In genomic region chr1:128024363-128025114, GRCm38 (mm10) we compare ENCODE assay signal across 29 mouse cellular contexts.
DNase-seq lines count a peak whose midpoint lies in the region; ATAC-seq and TF ChIP-seq lines count a peak whose summit lies in the region.
"Had no signal": no experiment of that assay in that cellular context is flagged by ENCODE, and none has a peak within 500 bp of the region (broad histone marks: within the 10 kb centered on the region; RNA-seq: fewer than 3 reads in every experiment).

No protein-coding gene starts in this region.

- no peaks in the 10 kb centered on the region for H3K4me1 ChIP-seq in kidney, embryonic 14.5 days (ENCODE audit: control insufficient read depth, insufficient read depth, low read length)
- H3K4me1 ChIP-seq in limb, embryonic 14.5 days (ENCODE audit: control insufficient read depth, insufficient read depth, low read length), result no peaks in the 10 kb centered on the region
- H3K4me1 ChIP-seq in limb, embryonic 10.5 days, result no peaks in the 10 kb centered on the region
- H3K4me1 ChIP-seq in stomach, embryonic 16.5 days (ENCODE audit: control insufficient read depth, insufficient read depth, low read length), result no peaks in the 10 kb centered on the region
- H3K4me1 ChIP-seq: embryonic facial prominence, embryonic 13.5 days; forebrain, embryonic 10.5 days; forebrain, embryonic 15.5 days; hindbrain, embryonic 10.5 days; hindbrain, embryonic 15.5 days; midbrain, embryonic 10.5 days; midbrain, embryonic 15.5 days; neural tube, embryonic 15.5 days had no signal

- DNase-seq in kidney, adult 18-20 months, result no peak
- DNase-seq in limb, embryonic 14.5 days (ENCODE audit: low spot score), result peak; percentile 6
- no peak for DNase-seq in limb, embryonic 10.5 days (ENCODE audit: low spot score)
- DNase-seq in lung, postnatal 10 days, result peak; percentile 12
- DNase-seq in lung, postnatal 14 days, result no peak
- DNase-seq: adrenal gland, postnatal 25 days; cerebellum, adult 11-12 months; cerebellum, adult 9-11 months; gastrocnemius, postnatal 25 days; heart, adult 18-20 months; layer of hippocampus, postnatal 36 days; retina, postnatal 1 day; right cerebral cortex, postnatal 14 days; thymus, adult 2 months; thymus, postnatal 36 days had no signal

- no peak overlapping the region for H3K4me3 ChIP-seq in kidney, embryonic 14.5 days (ENCODE audit: low read length)
- no peak overlapping the region for H3K4me3 ChIP-seq in limb, embryonic 14.5 days (replicated peaks; ENCODE audit: low read length)
- H3K4me3 ChIP-seq in limb, embryonic 10.5 days, result no peak overlapping the region
- no peak overlapping the region for H3K4me3 ChIP-seq in stomach, embryonic 16.5 days (replicated peaks; ENCODE audit: low read length)
- H3K4me3 ChIP-seq: embryonic facial prominence, embryonic 13.5 days; forebrain, embryonic 10.5 days; forebrain, embryonic 15.5 days; hindbrain, embryonic 10.5 days; hindbrain, embryonic 15.5 days; midbrain, embryonic 10.5 days; midbrain, embryonic 15.5 days; neural tube, embryonic 15.5 days had no signal

- no peak overlapping the region for H3K4me2 ChIP-seq in kidney, embryonic 14.5 days (replicated peaks; ENCODE audit: low read depth, low read length)
- H3K4me2 ChIP-seq in limb, embryonic 14.5 days (replicated peaks; ENCODE audit: low read depth, low read length, severe bottlenecking), result no peak overlapping the region
- H3K4me2 ChIP-seq in stomach, embryonic 16.5 days (ENCODE audit: low read depth, low read length), result no peak overlapping the region
- H3K4me2 ChIP-seq: embryonic facial prominence, embryonic 13.5 days; forebrain, embryonic 15.5 days; heart, embryonic 11.5 days; hindbrain, embryonic 15.5 days; liver, embryonic 11.5 days; midbrain, embryonic 15.5 days; neural tube, embryonic 15.5 days had no signal

- no peak overlapping the region for H3K9ac ChIP-seq in kidney, embryonic 14.5 days (ENCODE audit: low read depth, low read length)
- H3K9ac ChIP-seq in limb, embryonic 14.5 days (ENCODE audit: low read depth, low read length, severe bottlenecking), result no peak overlapping the region
- no peak overlapping the region for H3K9ac ChIP-seq in stomach, embryonic 16.5 days (ENCODE audit: low read length)
- H3K9ac ChIP-seq: embryonic facial prominence, embryonic 13.5 days; forebrain, embryonic 15.5 days; hindbrain, embryonic 15.5 days; midbrain, embryonic 15.5 days; neural tube, embryonic 15.5 days had no signal

- ATAC-seq in kidney, embryonic 14.5 days (ENCODE audit: low FRiP score, low TSS enrichment), result peak; percentile 66; the same call in 1 of the 2 replicates
- no peak for ATAC-seq in limb, embryonic 14.5 days (ENCODE audit: low FRiP score, low read depth)
- ATAC-seq in stomach, embryonic 16.5 days (ENCODE audit: insufficient read depth, low FRiP score), result peak; percentile 78
- ATAC-seq: CD4-positive, CD25-positive, alpha-beta regulatory T cell, adult 4 months; forebrain, embryonic 15.5 days; inflammation-experienced regulatory T-cells, adult 6 months; midbrain, embryonic 15.5 days had no signal

- H3K27ac ChIP-seq in kidney, embryonic 14.5 days (ENCODE audit: low read depth, low read length), result no peak overlapping the region; the same call in 1 of the 2 replicates
- H3K27ac ChIP-seq in limb, embryonic 14.5 days (replicated peaks; ENCODE audit: low read depth, low read length), result no peak overlapping the region
- H3K27ac ChIP-seq in limb, embryonic 10.5 days, result no peak overlapping the region
- no peak overlapping the region for H3K27ac ChIP-seq in stomach, embryonic 16.5 days (ENCODE audit: low read length)
- H3K27ac ChIP-seq: embryonic facial prominence, embryonic 13.5 days; forebrain, embryonic 10.5 days; forebrain, embryonic 15.5 days; hindbrain, embryonic 10.5 days; hindbrain, embryonic 15.5 days; midbrain, embryonic 10.5 days; midbrain, embryonic 15.5 days; neural tube, embryonic 15.5 days had no signal

- no peaks in the 10 kb centered on the region for H3K9me3 ChIP-seq in kidney, embryonic 14.5 days (ENCODE audit: control insufficient read depth, low read length)
- no peaks in the 10 kb centered on the region for H3K9me3 ChIP-seq in limb, embryonic 14.5 days (ENCODE audit: control insufficient read depth, low read length)
- no peaks in the 10 kb centered on the region for H3K9me3 ChIP-seq in limb, embryonic 10.5 days (replicated peaks)
- no peaks in the 10 kb centered on the region for H3K9me3 ChIP-seq in stomach, embryonic 16.5 days (replicated peaks; ENCODE audit: control insufficient read depth, low read length)
- H3K9me3 ChIP-seq: embryonic facial prominence, embryonic 13.5 days; forebrain, embryonic 10.5 days; forebrain, embryonic 15.5 days; hindbrain, embryonic 10.5 days; hindbrain, embryonic 15.5 days; midbrain, embryonic 10.5 days; midbrain, embryonic 15.5 days; neural tube, embryonic 15.5 days had no signal

- H3K36me3 ChIP-seq in kidney, embryonic 14.5 days (ENCODE audit: control insufficient read depth, insufficient read depth, low read length), result no peaks in the 10 kb centered on the region
- no peaks in the 10 kb centered on the region for H3K36me3 ChIP-seq in limb, embryonic 14.5 days (ENCODE audit: control insufficient read depth, insufficient read depth, low read length)
- no peaks in the 10 kb centered on the region; the same call in 1 of the 2 replicates for H3K36me3 ChIP-seq in limb, embryonic 10.5 days
- no peaks in the 10 kb centered on the region for H3K36me3 ChIP-seq in stomach, embryonic 16.5 days (ENCODE audit: control insufficient read depth, insufficient read depth, low read length)
- H3K36me3 ChIP-seq: embryonic facial prominence, embryonic 13.5 days; forebrain, embryonic 15.5 days; hindbrain, embryonic 10.5 days; hindbrain, embryonic 15.5 days; midbrain, embryonic 15.5 days; neural tube, embryonic 15.5 days had no signal

- WGBS in kidney, embryonic 14.5 days, result 82% methylated on average over 4 of the region's 4 CpGs
- 83% methylated on average over 4 of the region's 4 CpGs for WGBS in limb, embryonic 14.5 days
- 98% methylated on average over 4 of the region's 4 CpGs for WGBS in limb, embryonic 10.5 days
- 55% methylated on average over 4 of the region's 4 CpGs for WGBS in stomach, embryonic 16.5 days

- no peak for TF ChIP-seq POLR2A in limb, embryonic 14.5 days (IDR thresholded peaks at IDR 0.05; ENCODE audit: borderline replicate concordance, extremely low read depth, insufficient read depth, insufficient read length)

- no peaks in the 10 kb centered on the region for H3K27me3 ChIP-seq in kidney, embryonic 14.5 days (ENCODE audit: control insufficient read depth, insufficient read depth, low read length)
- no peaks in the 10 kb centered on the region for H3K27me3 ChIP-seq in limb, embryonic 14.5 days (ENCODE audit: control insufficient read depth, insufficient read depth, low read length)
- H3K27me3 ChIP-seq in limb, embryonic 10.5 days (ENCODE audit: low read depth, poor library complexity, severe bottlenecking), result no peaks in the 10 kb centered on the region
- H3K27me3 ChIP-seq in stomach, embryonic 16.5 days (ENCODE audit: control insufficient read depth, insufficient read depth, low read length), result no peaks in the 10 kb centered on the region
- H3K27me3 ChIP-seq: embryonic facial prominence, embryonic 13.5 days; forebrain, embryonic 15.5 days; hindbrain, embryonic 15.5 days; midbrain, embryonic 15.5 days; neural tube, embryonic 15.5 days had no signal

Comparison
In these comparisons a context has a peak if more than half of its experiments do, and no peak if none do; other contexts are left out.
1. DNase-seq: peak in limb, embryonic 14.5 days (single experiment) and lung, postnatal 10 days (single experiment); none in kidney, adult 18-20 months (single experiment), limb, embryonic 10.5 days (single experiment) and lung, postnatal 14 days (single experiment).